Mouse (Mus musculus): ENCODE results near the gene Slc12a4. TPM values are rescaled to one million over a fixed set of nuclear protein-coding genes. Genes with fewer than 3 reads are reported as not detected.

The Slc12a4 gene
- total and polyA plus RNA-seq, 3 experiments = 35.0 to 54.6 (median 38.1) TPM

DNA sequence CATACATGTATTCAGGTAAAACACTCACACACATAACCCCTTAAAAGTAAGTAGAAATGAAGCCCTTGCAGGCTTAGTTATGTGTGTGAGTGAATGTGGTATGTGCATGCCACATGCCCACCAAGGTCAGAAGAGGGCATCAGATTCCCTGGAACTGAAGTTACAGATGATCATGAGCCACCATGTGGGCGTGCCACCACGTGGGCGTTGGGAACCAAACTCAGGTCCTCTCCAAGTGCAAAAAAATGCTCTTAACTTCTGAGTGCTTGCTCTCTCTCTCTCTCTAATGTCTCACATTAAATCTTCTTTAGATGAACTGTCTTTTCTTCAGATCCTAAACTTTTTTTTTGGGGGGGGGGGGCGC is 27.6 kb downstream of the Slc12a4 start, which contains the start of gene Psmb10:
TSS of gene Psmb10 (minus strand) at position 139 of the 364 bp plus-strand sequence.
- 12% methylated on average over 4 of the region's 4 CpGs for WGBS
- Histone ChIP-seq H3K4me3 (peak within 1 kb of the TSS; percentile 95), H3K27me3 (ENCODE audit: control insufficient read depth, insufficient read depth, low read length) (no peaks in the 10 kb centered on the region), H3K9ac (ENCODE audit: low read depth, low read length) (peak within 1 kb of the TSS; percentile 82), H3K79me2 (replicated peaks; ENCODE audit: control insufficient read depth, insufficient read depth, low read length) (no peaks in the 10 kb centered on the region), H3K4me1 (ENCODE audit: control insufficient read depth, insufficient read depth, low read length) (peaks cover 4% of the 10 kb centered on the region), H3K27ac (peak within 1 kb of the TSS; percentile 92), H3K36me3 (ENCODE audit: control insufficient read depth, insufficient read depth, low read length) (no peaks in the 10 kb centered on the region)
- intact Hi-C loops (cut with DNase I) = loop anchor here (2.0 kb wide), 1 partner anchor 27 kb away; no protein-coding TSS in a partner anchor
- TF ChIP-seq EP300 (IDR thresholded peaks at IDR 0.05; ENCODE audit: insufficient read depth, low read depth, low read length) (peak; percentile 56; the same call in 1 of the 2 replicates), CTCF (IDR thresholded peaks at IDR 0.05) (no peak)
- no peak for DNase-seq

DNA sequence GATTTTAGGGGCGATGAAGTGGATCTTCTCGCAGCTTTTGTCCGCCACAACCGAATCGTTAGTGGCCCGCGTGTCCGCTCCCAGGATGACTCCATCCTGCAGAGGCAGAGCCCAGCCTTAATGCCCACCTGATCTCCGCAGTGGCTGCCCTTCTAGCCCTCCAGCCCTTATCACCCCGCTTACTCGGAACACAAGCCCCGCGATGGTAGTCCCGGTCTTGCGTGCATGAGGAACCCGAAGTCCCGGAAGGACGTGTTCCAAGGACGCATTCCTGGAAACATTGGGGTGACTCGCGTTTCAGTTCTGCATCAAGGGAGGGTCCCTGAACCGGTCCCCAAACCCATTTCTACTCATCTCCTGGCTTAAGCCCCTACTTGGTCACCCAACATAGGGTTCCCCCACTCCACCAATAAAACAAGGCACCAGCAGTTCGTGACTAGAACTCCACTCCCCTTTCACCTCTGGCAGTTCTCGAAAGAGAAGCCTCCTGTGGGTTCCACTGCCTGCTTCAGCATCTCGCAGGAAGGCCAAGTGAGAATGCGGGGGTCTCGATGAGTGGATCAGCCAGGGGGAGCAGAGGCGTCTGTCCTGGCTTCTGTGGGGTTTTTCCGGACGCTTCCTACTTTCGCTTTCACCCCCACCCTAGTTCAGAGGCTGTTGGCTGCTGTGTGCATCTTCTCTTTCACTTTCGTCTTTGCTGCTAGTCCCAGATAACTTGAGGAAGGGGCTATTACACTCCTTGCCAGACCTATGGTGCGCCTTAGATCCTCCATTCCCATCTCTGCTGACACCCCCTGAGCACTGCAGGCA is 28.2 kb downstream of the Slc12a4 start:
- peak overlapping the region; percentile 95 for H3K4me3 ChIP-seq
- TF ChIP-seq CTCF (IDR thresholded peaks at IDR 0.05) (0 out of 2 replicates have a peak, but pooled peaks have one; percentile 11), POLR2A (IDR thresholded peaks at IDR 0.05; ENCODE audit: insufficient read depth, low read depth, low read length) (peak; percentile 58; the same call in 1 of the 2 replicates), EP300 (IDR thresholded peaks at IDR 0.05; ENCODE audit: insufficient read depth, low read depth, low read length) (0 out of 2 replicates have a peak, but pooled peaks have one; percentile 6)
- peak overlapping the region; percentile 82 for H3K9ac ChIP-seq (ENCODE audit: low read depth, low read length)
- peak; percentile 73 to 74 for DNase-seq
- peak overlapping the region; percentile 92 for H3K27ac ChIP-seq
- H3K4me1 ChIP-seq (ENCODE audit: control insufficient read depth, insufficient read depth, low read length) = peaks cover 4% of the 10 kb centered on the region
- intact Hi-C loops (cut with DNase I) = loop anchor here (2.0 kb wide), 2 partner anchors 27 to 37 kb away; partner anchors contain the start of gene Pskh1
- no peaks in the 10 kb centered on the region for H3K36me3 ChIP-seq (ENCODE audit: control insufficient read depth, insufficient read depth, low read length)
- no peaks in the 10 kb centered on the region for H3K79me2 ChIP-seq (replicated peaks; ENCODE audit: control insufficient read depth, insufficient read depth, low read length)
- WGBS = under 1% methylated on average over 33 of the region's 33 CpGs
- H3K27me3 ChIP-seq (ENCODE audit: control insufficient read depth, insufficient read depth, low read length) = no peaks in the 10 kb centered on the region

DNA sequence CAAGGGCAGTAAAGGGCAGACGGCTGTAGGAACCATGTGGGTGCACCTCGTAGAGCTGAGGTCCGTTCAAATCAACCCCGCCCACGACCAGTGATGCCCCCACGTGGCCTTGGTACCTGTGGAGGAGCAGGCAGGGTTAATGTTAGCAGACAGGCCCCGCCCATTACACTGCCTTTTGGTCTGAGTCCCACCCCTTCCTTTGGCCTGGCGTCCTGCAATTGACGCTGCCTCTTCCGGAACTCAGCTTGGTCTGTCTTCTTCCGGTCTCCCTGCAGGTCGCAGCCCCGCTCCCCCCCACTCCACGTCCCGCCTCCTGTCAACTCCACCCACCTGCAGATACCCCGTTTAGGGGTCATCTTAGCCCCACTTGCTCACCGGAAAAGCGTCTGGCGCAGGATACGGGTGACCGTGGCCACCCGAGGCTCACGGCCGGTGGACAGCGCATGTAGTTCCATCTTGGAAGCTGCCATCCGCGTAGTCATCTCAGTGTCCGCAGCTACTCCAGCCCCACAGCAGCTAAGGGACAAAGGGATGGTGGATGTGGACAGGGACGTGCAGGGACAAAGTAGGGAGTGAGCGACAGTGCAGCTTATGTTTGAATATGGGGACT is 28.9 kb downstream of the Slc12a4 start:
- no peaks in the 10 kb centered on the region for H3K79me2 ChIP-seq (replicated peaks; ENCODE audit: control insufficient read depth, insufficient read depth, low read length)
- peak overlapping the region; percentile 95 for H3K4me3 ChIP-seq
- peak overlapping the region; percentile 92 for H3K27ac ChIP-seq
- TF ChIP-seq CTCF (IDR thresholded peaks at IDR 0.05) (0 out of 2 replicates have a peak, but pooled peaks have one; percentile 5), POLR2A (IDR thresholded peaks at IDR 0.05; ENCODE audit: insufficient read depth, low read depth, low read length) (peak; percentile 94), EP300 (IDR thresholded peaks at IDR 0.05; ENCODE audit: insufficient read depth, low read depth, low read length) (peak; percentile 75; the same call in 1 of the 2 replicates)
- intact Hi-C loops (cut with DNase I) = loop anchor here (2.0 kb wide), 1 partner anchor 36 kb away; the partner anchor contains the start of gene Pskh1
- H3K36me3 ChIP-seq (ENCODE audit: control insufficient read depth, insufficient read depth, low read length) = no peaks in the 10 kb centered on the region
- under 1% methylated on average over 30 of the region's 30 CpGs for WGBS
- DNase-seq = peak; percentile 90 to 94
- no peaks in the 10 kb centered on the region for H3K27me3 ChIP-seq (ENCODE audit: control insufficient read depth, insufficient read depth, low read length)
- peak overlapping the region; percentile 82 for H3K9ac ChIP-seq (ENCODE audit: low read depth, low read length)
- H3K4me1 ChIP-seq (ENCODE audit: control insufficient read depth, insufficient read depth, low read length) = peaks cover 4% of the 10 kb centered on the region

GRCm38 (mm10) chr8:105935863-105936603 is 29.9 kb downstream of the Slc12a4 start:
- Histone ChIP-seq H3K4me1 (ENCODE audit: control insufficient read depth, insufficient read depth, low read length) (peaks cover 4% of the 10 kb centered on the region), H3K27me3 (ENCODE audit: control insufficient read depth, insufficient read depth, low read length) (no peaks in the 10 kb centered on the region), H3K36me3 (ENCODE audit: control insufficient read depth, insufficient read depth, low read length) (no peaks in the 10 kb centered on the region), H3K79me2 (replicated peaks; ENCODE audit: control insufficient read depth, insufficient read depth, low read length) (no peaks in the 10 kb centered on the region), H3K9ac (ENCODE audit: low read depth, low read length) (peak overlapping the region; percentile 34; the same call in 1 of the 2 replicates), H3K4me3 (peak overlapping the region; percentile 95), H3K27ac (peak overlapping the region; percentile 92; the same call in 1 of the 2 replicates)
- DNase-seq = no peak
- TF ChIP-seq POLR2A (IDR thresholded peaks at IDR 0.05; ENCODE audit: insufficient read depth, low read depth, low read length) (no peak), EP300 (IDR thresholded peaks at IDR 0.05; ENCODE audit: insufficient read depth, low read depth, low read length) (no peak), CTCF (IDR thresholded peaks at IDR 0.05) (no peak)
- intact Hi-C loops (cut with DNase I) = loop anchor here (2.0 kb wide), 1 partner anchor 35 kb away; the partner anchor contains the start of gene Pskh1
- WGBS = 41% methylated on average over 7 of the region's 7 CpGs

GRCm38 (mm10) chr8:105935105-105935504 is 30.8 kb downstream of the Slc12a4 start:
- H3K9ac ChIP-seq (ENCODE audit: low read depth, low read length) = no peak overlapping the region
- DNase-seq = no peak
- no peak overlapping the region for H3K4me3 ChIP-seq
- intact Hi-C loops (cut with DNase I) = no loop called here
- H3K79me2 ChIP-seq (replicated peaks; ENCODE audit: control insufficient read depth, insufficient read depth, low read length) = no peaks in the 10 kb centered on the region
- no peaks in the 10 kb centered on the region for H3K36me3 ChIP-seq (ENCODE audit: control insufficient read depth, insufficient read depth, low read length)
- no peaks in the 10 kb centered on the region for H3K27me3 ChIP-seq (ENCODE audit: control insufficient read depth, insufficient read depth, low read length)
- H3K27ac ChIP-seq = no peak overlapping the region
- TF ChIP-seq EP300 (IDR thresholded peaks at IDR 0.05; ENCODE audit: insufficient read depth, low read depth, low read length) (no peak), POLR2A (IDR thresholded peaks at IDR 0.05; ENCODE audit: insufficient read depth, low read depth, low read length) (no peak), CTCF (IDR thresholded peaks at IDR 0.05) (no peak)
- WGBS = 61% methylated on average over 6 of the region's 6 CpGs
- H3K4me1 ChIP-seq (ENCODE audit: control insufficient read depth, insufficient read depth, low read length) = peaks cover 4% of the 10 kb centered on the region
